Mouse (Mus musculus) kidney, postnatal 25 days (tissue): ENCODE measurements around the gene Trpv5.
A peak's percentile ranks its signal among the peaks of the same experiment; 100 is the strongest.

Experiments used
- DNase-seq, 2 experiments: peaks; one replicate each; pipeline ENCODE4 v3.0.0; 2021; ENCODE audit warnings: mixed read lengths in 2 of 2

Trpv5 gene

DNA sequence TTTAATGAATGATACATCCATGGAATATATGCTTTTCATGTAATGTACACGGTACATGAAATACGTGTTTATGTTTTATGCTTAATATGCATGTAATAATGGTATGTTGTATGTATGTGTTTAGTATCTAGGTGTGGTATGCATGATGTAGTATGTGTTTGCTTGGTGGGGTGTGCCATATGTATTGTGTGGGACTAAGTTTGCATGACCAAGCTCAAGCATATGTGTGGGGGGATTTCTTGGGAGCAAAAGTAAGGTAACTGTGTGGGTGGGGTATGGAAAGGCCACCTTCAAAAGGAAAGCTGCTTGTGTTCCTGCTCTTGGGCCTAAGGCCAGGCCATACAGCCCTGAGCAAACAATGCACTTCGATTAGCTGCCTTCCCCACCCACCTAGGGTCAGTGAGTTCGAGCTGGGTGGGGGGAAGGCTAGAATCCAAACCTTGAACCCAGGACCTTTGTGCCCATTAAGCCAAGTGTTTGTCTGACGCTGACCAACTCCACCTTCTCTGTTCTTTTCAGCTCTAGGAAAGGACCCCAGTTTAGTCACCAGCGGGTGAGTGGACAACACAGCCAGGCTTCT, 42.6 kb downstream of the Trpv5 start:
- DNase-seq = no peak

DNA sequence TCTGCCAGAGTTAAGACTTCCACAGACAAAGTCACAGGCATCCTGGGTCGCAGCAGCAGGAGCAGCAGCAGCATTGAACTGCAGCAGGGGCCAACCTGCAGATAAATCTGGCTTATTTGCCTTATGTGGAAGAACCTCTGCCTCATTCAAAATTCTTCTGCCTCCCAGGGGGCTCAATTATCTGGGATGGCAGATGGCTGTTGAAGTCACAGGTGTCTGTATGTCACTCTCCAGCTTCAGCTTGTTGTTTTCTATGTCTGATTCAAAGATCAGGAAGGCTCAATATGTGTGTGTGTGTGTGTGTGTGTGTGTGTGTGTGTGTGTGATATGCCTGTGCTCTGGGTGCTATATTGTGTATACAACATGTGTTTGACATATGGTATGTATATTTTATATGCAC, 43.2 kb downstream of the Trpv5 start:
- no peak for DNase-seq

GRCm38 (mm10) chr6:41636178-41636577, 44.4 kb downstream of the Trpv5 start, which contains the start of gene Trpv6:
Gene Trpv6, minus strand, starts transcription at chr6:41636405.
- DNase-seq = no peak

GRCm38 (mm10) chr6:41635211-41635610, 45.4 kb downstream of the Trpv5 start:
- no peak for DNase-seq

DNA sequence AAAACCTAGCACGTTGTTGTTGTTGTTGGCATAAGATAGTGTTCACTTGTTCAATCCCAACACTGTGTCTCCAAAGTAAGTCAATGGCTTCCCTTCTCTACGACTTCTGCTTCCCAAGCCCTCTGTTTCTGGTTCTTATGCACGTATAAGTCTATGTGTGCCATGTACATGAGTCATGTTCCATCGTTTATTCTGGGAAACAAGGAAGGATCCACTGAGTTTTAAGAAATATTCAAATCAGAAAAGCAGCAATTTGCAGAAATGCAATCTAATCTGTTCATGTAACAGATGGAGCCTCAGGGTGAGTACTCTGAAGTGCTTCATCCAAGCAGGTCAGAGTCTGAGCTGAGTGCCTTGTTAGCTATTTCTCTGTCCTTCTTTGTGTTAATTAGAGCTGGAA, 49.0 kb downstream of the Trpv5 start:
- DNase-seq = no peak

DNA sequence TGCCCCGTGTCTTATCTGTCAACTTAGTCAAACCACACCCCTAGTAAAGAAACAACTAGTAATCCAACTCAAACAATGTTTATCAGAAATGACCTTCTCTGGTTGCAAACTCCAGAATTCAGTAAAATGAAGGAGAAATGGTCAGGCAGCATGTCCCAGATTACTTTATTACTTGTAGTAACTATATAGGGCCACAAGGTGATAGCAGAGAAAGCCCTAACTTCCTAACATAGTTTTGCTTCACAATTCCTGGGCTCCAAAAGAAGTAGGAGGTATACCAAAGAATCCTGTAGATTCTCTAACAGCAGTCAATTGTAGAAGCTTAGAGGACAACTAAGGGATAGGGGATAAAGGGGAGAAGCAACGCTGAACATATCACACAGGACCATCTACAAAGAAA, 49.8 kb downstream of the Trpv5 start:
- no peak for DNase-seq

- DNase-seq = no peak
Observed at GRCm38 (mm10) chr6:41628180-41628579, 52.4 kb downstream of the Trpv5 start.

- no peak for DNase-seq
Observed at GRCm38 (mm10) chr6:41622661-41623060, 57.9 kb downstream of the Trpv5 start.

- DNase-seq = no peak
Observed at GRCm38 (mm10) chr6:41621241-41621990, 59.2 kb downstream of the Trpv5 start.

DNA sequence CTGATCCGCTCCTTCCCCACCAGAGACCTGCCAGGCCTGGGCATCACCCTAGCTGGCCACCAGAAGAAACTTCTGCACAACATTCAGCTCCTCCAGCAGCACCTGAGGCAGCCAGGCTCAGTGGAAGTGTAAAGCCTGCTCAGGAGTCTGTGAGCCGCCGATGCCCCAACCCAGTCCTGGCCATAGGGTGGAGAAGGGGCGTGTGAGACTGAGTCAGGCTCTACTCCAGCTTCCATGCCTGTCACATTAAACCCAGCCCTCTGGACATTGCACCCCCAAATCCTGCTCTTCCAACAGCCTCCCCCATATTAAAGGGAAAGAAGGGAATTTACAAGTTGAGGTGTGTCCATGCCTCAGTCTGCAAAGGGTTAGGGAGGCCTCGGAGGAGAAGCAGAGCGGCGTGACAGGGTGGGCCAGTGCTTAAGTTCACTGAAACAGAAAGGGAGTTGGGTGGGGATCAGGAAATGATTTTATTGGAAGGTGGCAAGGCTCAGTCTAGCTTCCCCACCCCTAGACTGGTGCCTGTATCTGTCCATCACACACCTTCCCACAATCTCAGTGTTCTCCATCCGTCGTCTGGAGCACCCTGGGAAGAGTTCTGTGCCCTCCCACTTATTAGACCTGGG, 60.3 kb downstream of the Trpv5 start:
- DNase-seq = no peak

DNA sequence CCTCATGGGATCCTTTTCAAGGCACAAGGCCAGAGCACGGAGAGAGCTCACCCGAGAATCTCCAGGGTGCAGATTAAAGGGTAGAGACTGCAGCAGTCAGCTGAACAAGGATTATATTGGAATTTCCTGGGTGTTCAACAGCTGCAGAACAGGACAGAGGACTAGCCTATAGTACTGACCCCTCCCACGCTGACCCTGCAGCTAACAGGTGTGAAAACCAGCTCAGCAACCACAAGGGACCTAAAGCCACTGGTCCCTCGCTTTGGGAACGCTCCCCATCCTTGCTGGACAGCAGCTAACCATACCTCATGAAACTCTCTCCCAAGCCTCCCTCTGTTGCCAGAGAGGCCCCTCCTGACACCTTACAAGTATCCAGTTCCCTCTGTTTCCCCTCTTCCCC, 72.9 kb downstream of the Trpv5 start:
- no peak for DNase-seq

- DNase-seq = peak; percentile 17 to 57
Observed at GRCm38 (mm10) chr6:41606214-41606613, 74.4 kb downstream of the Trpv5 start.

DNA sequence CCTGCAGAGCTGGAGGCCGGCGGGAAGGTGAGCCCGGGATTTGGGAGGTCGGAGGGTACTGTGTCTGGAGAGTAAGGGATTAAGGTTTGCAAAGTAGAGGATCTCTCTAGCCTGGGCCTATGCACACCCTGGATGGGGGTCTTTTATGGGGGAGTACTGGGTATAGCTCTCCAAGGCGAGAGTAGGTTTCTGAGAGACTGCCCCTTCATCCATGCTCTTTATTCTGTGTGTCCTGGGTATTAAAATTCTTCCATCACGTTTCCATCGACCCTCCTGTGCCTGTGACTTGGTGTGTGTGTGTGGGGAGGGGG, 74.8 kb downstream of the Trpv5 start:
- no peak for DNase-seq

- peak; percentile 60 to 78 for DNase-seq
Observed at GRCm38 (mm10) chr6:41605061-41605793, 75.3 kb downstream of the Trpv5 start, which contains the start of gene Ephb6. Gene Ephb6, plus strand, starts transcription at chr6:41605482.

DNA sequence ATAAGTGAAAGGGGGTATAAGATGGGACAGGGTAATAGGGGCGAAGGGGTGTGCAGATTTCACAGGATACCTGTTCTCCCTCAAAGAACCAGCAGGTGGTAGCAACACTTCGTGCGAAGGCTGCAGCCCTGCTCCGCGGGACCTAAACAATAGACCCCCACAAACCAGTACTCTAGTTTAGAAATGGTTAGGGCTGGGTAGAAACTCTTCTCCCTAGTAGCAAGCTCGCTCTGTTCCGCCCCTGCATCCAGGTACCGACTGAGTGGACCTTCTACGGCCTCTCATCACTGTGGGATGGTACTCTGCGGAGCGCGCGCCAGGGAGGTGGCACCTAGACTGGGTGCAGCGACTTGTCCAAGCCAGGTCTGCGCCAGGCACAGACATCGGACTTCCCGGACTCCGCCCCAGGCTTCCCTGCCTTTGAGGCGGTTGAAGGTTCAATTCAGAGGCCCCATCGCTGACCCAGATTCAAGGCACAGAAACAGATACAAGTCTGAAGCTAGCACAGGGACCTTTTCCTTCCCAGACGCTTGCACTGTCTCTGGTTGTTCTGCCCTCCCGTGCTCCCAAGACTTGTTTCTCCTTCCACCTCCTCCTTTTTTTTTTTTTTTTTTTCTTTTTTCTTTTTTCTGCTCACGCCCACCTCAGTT, 76.0 kb downstream of the Trpv5 start:
- peak in 1 of 2 experiments; percentile 28 for DNase-seq
